Mouse (Mus musculus): ENCODE measurements around the gene Cpeb4. TPM values are rescaled to one million over a fixed set of nuclear protein-coding genes. Genes with fewer than 3 reads are reported as not detected.

The Cpeb4 gene
- polyA plus RNA-seq, 2 experiments from 2014 or later = 5.8 to 7.2 TPM

DNA sequence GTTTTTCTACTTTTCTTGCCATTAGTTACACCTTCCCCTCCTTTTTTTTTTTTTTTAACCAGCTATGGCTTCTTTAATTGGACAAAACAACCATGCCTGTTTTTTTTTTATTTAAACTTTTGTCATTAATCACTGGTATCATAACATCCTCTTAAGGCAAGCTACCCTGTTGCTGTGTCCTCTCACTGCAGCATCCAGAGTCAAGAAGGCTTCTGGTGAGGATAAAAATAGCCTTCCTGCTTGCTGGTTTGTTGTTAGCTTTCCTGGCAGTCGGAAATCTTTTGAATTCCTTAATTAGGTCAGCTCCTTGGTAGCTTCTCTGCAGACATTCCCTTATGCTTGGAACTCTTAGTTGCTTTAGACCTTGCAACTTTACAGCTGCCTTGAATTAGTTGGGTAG is 28.7 kb downstream of the Cpeb4 start:
- ATAC-seq = no peak

DNA sequence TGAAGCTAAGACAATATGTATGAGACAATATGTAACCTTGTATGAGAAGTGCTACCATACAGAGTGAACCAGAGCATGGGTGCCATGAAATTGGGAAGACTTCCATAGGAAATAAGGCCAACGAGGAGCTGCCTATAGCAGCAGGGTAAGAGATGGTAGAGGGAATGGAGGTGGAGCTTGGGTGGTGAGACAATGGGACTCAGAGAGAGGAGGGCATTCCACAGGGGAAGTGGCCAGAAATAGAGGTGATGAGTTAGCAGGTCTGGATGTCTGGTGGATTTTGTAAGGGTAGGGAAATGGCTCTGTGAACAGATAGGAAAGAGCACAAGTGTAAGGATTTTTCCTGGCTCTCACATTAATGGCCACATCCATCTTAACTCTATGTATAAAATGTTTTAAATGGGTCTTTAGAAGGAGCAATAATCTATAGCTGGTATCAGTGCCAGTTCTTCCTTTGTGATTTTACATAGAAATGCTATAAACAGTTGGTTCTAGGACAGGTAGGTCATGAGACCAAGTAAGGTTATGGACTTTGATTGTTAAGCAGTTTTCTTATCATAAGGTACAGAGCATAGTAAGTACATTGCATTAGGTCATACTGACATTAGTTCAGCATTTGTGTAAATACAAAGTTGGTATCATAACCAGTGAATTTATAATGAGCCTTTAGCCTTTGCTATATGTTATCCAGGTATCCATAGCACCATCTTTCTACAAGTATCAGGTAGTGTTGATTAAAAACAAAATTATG is 30.4 kb downstream of the Cpeb4 start:
- ATAC-seq = no peak

DNA sequence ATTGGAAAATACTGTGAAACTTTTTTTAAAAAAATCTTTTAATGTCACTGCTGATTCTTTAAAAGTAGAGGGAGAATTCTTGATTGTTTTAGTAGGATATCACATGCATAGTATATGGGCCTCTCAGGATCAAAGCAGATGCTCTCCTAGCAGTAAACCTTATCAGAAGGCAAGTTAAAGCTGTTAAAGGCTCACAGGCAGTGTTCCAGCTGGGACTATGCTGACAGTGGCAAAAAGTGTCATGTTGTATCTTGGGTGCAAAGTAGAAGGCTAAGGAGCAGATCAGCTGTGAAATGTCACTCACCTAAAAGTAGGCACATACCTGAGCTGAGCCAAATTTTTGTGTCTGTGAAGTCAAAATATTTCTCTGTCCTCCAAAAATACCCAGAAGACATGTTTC is 34.5 kb downstream of the Cpeb4 start:
- no peak for ATAC-seq

DNA sequence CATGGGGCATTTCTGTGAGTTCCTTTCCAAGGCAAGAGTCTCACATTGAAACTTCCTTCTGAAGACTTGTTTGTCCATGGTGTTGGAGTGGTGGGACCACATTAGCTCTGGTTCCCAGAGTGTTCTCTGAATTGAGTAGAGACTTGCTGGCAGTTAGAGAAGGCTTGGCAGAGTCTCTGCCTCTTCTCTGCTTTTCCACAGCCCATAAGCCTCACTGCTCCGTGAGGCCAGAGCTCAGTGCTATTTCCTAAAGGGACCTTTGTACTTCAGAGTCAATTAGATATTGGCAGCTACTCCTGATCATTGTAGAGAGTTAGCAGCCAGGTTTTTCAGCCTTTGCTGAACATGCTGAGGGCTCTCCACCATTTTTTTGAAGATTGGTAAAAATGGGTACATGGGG is 35.6 kb downstream of the Cpeb4 start:
- no peak for ATAC-seq

DNA sequence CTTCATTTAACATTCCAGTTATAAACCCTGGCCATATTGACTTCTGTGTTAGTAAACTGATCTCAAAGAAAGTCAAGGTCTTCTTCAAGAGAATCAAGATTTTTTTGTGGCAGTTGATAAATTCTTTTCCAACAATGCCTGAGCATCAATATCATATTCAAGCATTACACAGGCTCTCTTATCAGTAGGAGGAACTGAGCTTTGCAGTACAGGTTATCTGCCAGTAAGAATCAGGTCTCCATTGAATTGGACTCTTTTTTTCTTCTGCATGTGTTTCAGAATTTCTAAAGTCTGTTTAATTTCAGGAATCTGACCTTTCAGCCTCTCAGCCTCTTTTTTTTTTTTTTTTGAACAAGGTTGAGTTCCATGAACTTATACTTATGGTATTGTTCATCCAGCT is 40.9 kb downstream of the Cpeb4 start:
- no peak for ATAC-seq

DNA sequence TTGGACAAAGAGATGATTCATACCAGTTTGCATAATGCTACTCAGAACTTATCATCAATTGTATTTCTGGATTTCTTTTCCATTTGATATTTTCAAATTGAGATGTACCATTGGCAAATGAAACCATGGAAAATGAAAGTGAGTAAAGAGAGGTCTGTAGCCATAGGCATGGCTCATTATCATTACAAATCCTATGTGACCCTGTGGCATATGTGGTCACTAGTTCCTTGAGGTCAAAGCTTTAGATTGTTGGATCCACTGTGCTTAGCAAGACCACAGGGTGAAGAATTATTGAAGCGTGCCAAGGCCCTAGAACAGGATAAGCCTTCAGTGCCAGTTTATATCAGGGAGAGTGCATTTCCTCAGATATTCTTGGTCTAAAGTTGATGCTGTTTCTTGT is 45.8 kb downstream of the Cpeb4 start:
- ATAC-seq = no peak

DNA sequence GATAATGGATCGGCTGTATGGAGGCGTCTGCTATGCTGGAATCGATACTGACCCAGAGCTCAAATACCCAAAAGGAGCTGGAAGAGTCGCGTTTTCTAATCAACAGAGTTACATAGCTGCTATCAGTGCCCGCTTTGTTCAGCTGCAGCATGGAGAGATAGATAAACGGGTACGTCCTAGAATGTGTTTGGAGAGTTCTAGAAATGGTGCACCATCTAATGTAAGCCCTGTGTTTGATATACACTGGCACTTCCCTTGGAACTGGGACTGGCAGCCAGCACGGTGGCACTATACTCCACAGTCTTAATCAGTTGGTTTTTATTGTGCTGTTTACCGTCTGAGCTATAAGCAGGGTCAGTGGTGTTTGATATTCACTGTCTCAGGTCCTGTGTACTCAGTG is 58.0 kb downstream of the Cpeb4 start:
- ATAC-seq = no peak

DNA sequence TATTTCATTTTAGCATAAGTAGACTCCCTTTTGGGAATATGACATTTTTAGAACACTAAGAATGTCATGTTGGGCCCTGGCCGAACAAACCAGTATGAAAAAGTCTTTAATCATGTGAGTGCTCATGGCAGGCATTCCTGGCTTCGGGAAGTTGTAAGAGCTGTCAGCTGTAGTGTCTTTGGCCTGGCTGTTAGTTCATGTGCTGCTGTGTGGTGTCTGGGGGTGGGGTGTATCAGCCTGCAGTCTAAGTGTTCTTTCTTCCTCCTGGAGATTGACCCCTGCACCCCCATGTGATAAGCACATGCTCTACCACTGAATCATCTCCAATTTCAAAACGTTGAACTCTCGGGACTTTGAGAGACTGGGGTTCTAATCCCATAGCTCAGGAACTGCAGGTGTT is 63.6 kb downstream of the Cpeb4 start:
- no peak for ATAC-seq

DNA sequence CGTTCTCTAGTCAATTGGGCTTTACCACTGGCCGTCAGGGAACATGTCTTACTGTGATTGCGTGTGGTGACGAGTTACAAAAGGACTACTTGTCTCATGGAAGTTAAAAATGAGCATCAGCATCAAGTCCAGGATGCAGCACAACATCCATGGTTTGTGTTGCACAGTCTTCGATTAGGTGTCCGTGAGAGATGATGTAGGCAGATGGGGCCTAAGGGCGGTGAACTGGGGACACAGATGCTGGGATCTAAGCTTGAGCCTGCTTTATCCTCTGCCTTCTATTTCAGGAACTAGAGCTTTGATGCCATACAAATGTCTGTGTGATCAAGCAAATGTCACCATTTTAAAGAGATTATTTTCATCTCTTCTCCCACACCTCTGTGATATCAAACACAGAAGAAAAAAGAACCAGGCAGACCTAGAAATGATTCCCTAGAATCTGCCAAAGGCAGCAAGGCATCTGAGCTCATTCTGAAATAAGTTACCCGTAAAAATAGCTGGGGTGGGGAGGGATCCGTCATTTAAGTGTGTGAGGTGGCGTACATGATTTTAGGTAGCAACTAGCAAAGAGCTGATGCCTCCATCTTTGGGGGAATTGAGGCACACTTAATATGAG is 65.0 kb downstream of the Cpeb4 start:
- no peak for ATAC-seq

DNA sequence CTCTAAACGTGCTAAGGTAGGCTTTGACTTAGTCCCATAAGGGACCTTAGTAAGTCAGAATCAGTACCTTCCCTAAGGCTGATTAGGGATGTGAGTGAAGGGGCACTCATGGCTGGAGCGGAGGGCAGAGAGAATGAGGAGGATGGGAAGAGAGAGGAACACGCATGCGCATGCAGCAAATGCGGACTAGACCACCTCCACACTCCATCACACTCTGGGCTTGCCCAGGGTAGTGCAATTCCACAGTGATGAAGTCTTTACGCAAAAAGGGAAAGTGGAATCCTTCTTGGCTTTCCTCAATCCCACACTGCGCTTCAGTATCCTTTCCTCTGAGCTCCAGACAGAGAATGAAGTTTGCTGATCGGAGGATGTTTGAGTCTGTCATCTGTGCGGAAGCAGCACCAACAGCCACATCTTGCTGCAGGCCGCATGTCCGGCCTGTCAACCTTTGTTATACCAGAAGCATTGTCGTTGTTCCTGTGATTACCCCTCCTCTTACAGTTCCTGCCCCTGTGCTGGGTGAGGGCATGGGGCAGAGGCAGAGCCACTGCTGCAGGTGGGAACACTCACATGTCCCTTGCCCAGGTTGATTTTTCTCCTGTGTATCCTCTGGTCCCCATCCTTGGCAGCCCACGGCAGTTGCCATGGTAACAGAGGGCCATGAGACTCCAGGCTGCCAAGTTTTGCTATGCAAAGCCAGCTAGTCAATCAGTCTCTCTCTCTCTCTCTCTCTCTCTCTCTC is 69.1 kb downstream of the Cpeb4 start:
- no peak for ATAC-seq

DNA sequence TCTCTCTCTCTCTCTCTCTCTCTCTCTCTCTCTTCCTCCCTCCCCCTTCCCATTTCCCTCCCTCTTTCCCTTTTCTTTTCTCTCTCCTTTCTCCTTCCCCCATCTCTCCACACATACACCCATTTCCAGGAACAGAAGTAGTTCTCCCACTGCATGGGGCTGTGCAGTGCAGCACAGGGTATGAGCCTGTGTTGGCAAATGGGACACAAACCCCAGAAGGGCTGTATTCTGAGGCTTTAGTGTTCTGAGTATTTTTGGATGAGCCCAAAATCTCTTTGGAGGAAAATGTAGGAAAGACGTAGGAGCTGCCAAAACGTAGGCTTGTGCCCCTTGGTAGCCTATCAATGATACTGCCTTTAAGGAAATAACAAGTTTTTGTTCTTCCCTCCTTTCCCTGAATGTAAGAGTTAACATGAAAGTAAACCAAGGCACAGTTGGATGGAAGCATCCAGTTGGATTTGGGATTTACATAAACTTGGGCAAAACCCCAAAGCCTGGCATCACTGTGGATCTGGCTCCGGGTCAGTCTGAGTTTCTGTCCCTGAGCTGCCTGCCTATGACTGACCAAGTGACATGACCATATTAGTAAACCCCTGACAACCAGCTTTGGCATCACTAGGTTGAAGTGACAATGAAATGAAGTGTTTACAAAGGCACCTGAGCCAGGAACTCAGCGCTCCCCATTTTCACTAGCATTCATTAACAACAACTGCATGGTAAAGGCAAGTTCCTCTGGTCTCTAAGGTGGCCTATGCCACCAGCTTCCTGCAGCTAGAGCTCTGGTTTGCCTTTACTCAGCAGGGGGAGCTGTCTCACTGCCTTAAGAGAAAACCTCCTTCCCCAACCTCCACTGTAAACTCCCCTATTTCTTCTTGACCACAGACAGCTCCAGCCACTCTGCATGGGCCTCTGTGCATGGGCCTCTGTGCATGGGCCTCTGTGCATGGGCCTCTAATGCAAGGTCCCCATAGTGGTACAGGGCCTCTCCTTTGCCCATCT is 69.9 kb downstream of the Cpeb4 start:
- ATAC-seq = no peak

DNA sequence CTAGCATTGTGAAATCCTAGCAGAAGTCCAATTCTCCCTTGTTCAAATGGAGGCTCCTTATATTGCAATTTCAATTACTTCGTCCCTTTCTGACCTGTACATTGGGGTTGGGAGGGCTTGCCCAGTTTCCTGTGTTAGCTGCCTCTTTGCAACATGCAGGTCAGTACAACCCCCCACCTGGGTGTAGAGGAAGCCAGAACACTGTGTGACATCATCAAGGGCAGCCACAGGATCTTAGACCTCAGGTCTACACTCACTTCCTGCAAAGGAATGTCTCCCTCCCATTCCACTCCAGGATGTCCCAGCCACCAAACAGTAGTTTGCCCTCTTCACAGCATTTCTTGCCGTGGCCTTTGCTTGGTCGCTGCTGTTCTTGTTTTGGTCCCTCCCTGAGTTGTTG is 73.5 kb downstream of the Cpeb4 start:
- no peak for ATAC-seq

DNA sequence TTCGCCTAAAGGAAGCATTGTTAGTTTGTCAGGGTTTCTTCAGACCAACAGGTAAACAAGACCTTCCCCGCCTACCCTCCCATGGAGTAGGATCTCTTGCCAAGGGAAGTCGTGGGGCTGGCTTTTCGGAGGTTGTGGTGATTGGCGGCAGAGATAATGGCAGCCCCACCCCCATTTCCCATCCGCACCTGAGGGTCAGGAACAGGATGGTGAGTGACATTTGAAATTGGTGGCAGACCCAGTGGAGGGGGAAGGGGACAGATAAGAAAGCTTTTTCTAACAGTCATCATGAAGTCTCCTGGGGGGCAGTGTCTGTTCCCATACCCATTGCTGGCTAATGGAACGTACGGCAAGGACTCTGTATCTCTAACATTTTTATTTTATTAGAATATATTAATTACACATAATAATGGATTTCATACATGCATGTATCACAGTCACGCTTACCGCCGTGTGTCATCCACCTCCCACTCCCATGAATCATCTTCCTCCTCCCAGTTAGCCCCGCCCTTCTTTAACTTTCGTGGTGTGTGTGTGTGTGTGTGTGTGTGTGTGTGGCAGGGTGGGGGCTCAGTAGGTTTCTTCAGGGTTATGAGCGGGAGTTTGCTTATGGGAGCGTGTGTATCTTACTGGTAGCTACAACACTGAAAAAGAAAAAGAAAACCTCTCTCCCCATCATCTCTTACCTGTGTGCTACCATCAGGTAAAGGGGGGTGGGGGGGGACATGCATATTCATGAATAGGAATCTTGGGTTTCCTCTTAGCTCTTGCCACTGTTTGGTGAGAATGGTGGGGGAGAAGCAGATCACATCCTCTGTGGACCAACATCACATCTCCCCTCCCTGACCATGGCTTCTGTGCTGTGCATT is 76.7 kb downstream of the Cpeb4 start:
- peak; percentile 63 for ATAC-seq

DNA sequence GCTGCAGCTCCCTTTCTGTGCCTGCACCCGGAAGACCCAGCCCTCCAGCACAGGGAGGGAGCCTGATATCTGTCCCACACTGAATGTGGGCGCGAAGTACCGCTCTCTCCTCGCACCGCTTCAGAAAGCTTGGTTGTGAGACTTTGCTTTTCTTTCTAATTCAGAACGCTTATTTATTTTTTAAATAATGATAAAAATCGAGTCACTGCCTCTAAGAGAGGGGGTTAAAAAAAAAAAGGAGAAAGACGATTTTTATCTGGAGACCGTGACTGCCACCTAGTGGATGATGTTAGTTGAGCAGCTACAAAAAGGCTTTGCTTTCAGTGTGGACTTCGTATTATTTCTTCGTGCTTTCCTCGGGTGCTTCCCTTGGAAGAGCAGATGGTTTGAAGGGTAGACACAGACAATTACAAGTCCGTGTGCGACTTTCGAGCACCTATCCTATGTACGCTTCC is 77.3 kb downstream of the Cpeb4 start:
- ATAC-seq = peak; percentile 69

DNA sequence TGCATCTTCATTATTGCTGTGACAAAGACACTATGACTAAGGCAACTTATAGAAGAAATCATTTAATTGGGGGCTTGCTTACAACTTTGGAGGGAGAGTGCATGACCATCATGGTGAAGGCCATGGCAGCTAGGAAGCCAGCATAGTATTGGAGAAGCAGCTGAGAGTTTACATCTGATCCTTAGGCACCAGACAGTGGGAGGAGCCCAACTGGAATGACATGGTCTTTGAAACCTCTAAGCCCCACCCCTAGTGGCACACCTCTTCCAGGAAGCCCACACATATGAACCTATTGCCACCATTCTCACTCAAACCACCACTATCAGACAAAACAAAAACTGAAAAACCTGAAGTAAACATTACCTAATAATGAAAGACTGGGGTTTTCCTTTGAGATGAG is 88.1 kb downstream of the Cpeb4 start:
- ATAC-seq = no peak

DNA sequence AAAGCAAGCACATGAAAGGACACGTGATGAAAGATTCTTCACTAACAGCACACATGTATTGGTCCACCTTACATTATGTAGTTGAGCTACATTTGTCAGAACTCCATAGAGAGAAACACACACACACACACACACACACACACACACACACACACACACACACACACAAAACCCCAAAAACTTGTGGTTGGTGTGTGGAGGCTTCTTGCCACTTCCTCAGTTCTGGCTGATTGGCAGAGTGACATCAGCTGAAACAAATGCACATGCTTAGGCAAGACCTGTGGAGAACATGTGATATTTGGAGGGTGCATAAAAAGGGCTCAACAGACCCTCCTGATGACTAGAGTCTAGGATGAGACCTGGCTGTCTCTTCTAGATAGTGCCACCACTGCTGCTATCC is 92.0 kb downstream of the Cpeb4 start:
- ATAC-seq = no peak

DNA sequence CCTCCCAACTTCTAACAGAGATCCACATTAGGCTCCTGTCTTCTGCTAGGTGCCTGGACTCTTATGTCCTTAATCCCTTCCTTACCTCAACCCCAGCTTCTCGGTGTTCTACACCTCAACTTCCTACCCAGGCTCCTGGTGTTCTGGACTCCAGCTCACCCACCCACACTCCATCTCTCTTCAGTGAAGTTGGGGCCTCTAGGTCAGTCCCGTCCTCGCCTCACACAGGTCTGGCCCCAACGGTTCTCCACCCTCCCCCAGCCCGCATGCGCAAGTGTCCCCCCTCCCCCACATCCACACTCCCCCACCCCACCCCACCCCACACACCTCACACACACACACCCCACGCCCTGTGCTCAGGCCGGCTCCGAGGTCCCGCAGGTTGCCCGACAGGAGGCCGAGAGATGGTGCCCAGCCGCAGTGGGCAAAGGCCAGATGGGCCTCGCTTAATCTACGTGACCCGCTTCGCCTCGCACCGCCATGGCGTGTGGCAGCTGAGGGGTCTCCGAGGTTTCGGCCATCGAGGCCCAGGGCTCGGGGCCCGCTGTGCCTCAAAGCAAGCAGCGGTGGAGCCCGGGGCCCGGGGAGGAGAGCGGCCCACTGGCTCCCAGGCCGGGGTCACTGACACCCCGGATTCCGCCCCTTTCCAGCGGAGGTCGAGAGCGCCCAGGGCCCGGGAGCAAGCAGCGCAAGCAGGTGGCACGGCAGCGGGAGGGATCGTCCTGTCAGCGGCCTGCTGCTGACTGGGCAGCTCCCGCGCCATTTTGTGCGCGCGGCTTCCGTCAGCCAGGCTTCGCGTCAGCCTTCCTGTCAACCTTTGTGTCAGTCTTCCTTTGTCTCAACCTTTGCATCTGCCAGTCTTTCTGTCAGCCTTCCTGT is 93.5 kb downstream of the Cpeb4 start, which contains the start of gene 4930524B15Rik:
TSS of gene 4930524B15Rik (plus strand) at position 337 of the 879 bp plus-strand sequence.
- no peak for ATAC-seq

DNA sequence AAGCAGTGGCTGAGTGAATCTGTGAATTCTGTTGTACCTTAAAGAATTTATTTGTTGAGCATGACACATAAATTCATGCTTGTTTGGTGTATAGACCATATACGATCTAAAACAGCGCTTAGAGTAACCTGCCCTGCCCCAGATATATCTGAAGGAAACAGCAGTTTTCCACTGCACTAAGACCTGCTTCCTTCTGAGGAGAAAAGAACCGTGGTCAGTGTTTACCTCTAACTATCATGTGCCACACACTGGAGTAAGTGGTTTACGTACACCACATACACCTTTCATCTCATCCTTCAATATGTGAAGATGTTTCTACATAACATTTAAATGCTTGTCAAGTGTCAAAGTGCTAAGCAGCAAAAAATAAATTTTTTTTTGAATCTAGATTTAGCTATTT is 102.1 kb downstream of the Cpeb4 start:
- no peak for ATAC-seq

DNA sequence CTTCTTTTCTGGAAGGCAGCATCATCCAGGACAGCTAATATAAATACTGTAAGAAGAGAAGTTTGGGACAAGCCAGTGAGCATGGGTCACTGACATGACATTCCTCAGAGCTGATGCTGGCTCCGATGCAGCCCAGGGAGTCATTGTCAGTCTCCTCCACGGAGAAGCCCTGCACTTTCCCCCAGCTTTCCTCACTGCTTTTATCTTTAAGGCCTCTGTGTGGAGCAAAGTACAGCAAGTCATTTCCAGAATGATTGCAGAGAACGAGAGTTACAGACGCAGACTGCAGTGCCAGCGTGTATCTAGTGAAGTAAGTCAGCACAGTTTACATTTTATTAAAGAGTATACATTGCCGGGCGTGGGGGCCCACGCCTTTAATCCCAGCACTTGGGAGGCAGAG is 102.8 kb downstream of the Cpeb4 start:
- no peak for ATAC-seq

DNA sequence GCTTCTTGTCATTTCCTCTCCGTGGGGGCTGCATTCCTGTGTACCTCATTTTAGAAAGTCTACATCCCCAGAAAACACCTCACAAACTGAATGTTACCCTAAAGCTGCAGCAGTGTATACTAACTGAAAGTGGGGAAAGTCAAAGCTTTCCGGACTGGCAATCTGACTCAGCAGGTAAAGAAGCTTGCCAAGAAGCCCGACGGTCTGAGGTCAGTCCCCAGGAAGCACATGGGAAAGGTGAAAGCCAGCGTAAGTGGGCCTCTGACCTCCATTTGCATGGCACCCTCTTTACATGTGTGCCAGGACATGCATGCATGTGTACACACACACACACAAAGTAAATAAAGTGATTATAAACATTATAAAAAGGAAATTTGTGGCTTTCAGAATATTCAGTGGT is 103.7 kb downstream of the Cpeb4 start:
- ATAC-seq = no peak

Measured in CD4-positive, CD25-positive, alpha-beta regulatory T cell, adult 4 months (primary cell).